Mouse (Mus musculus) liver, embryonic 15.5 days (tissue): ENCODE results near the gene Sox8. TPM values are rescaled to one million over a fixed set of nuclear protein-coding genes. Genes with fewer than 3 reads are reported as not detected.

Source experiments
- ATAC-seq: fragments of 200-750 bp; cut with Nextera tagmentation; 2 replicates; pipeline ENCODE4 v1.8.0; 2017; ENCODE audit warnings: moderate number of reproducible peaks, mild to moderate bottlenecking, moderate library complexity; ENCODE audit not compliant: insufficient read depth
- H3K27ac ChIP-seq: fragments of 300-500 bp; sonication (generic); replicated peaks from 2 replicates; pipeline ENCODE4 v1.5.1; 2015; ENCODE audit warnings: mild to moderate bottlenecking, inconsistent platforms
- H3K27me3 ChIP-seq: fragments of 300-500 bp; sonication (generic); 2 replicates; pipeline ENCODE4 v1.6.1; 2015; ENCODE audit warnings: mild to moderate bottlenecking, inconsistent platforms
- H3K36me3 ChIP-seq: fragments of 300-500 bp; sonication (generic); replicated peaks from 2 replicates; pipeline ENCODE4 v1.6.1; 2015; ENCODE audit warnings: moderate library complexity, mild to moderate bottlenecking, inconsistent platforms
- H3K4me1 ChIP-seq: fragments of 300-500 bp; sonication (generic); replicated peaks from 2 replicates; pipeline ENCODE4 v1.6.1; 2015; ENCODE audit warnings: inconsistent platforms
- H3K4me2 ChIP-seq: fragments of 300-500 bp; sonication (generic); 2 replicates; pipeline ENCODE4 v1.6.1; 2015; ENCODE audit warnings: moderate library complexity, mild to moderate bottlenecking, inconsistent platforms
- H3K4me3 ChIP-seq: fragments of 300-500 bp; sonication (generic); replicated peaks from 2 replicates; pipeline ENCODE4 v1.5.1; 2015; ENCODE audit warnings: mild to moderate bottlenecking, inconsistent platforms
- H3K9ac ChIP-seq: fragments of 300-500 bp; sonication (generic); 2 replicates; pipeline ENCODE4 v1.6.1; 2015; ENCODE audit warnings: moderate library complexity, mild to moderate bottlenecking, inconsistent platforms
- H3K9me3 ChIP-seq: fragments of 300-500 bp; sonication (generic); replicated peaks from 2 replicates; pipeline ENCODE4 v1.6.1; 2016; ENCODE audit warnings: inconsistent platforms
- WGBS: fragments of 180-500 bp; shearing (Covaris S2); methylation state at CpG from one replicate; pipeline ENCODE4 v1.1.7; 2015; ENCODE audit warnings: mixed read lengths; ENCODE audit not compliant: insufficient replicate concordance; 5-methylcytosine and 5-hydroxymethylcytosine counted together
- polyA plus RNA-seq: library from polyadenylated mRNA; unstranded; fragments of >200 nt; fragmentation: Nextera tagmentation; extraction: Ambion mirVana; gene quantifications from 2 replicates; pipeline ENCODE4 v1.2.1, GENCODE M21; 2015

Gene Sox8
- polyA plus RNA-seq, 1 experiment from 2014 or later: 0.21 TPM

DNA sequence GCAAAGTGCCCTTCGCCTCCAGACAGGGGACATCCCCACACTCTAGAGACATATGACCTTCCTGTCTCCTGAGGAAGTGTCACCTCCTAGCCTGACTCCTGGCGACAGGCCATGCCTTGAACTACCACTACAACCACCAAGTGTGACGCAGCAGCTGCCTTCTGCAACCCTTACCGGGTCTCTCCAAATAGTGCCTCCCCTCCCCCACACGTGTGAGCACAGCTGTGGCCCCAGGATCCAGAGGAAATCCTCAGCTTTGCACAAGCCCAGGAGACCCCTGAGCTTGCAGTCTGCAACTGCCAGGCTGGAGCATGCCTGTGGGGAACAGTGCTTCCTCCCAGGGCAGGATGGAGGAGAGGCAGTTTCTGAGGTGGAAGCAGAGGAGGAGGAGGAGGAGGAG lies 54.2 kb downstream of the Sox8 start:
- 13% methylated on average over 5 of the region's 5 CpGs for WGBS
- no peaks in the 10 kb centered on the region for H3K27me3 ChIP-seq

More for the DNA sequence above, 54.2 kb downstream of the Sox8 start:
- Histone ChIP-seq H3K4me1 (no peaks in the 10 kb centered on the region), H3K4me2 (no peak overlapping the region), H3K36me3 (no peaks in the 10 kb centered on the region), H3K4me3 (no peak overlapping the region), H3K9ac (no peak overlapping the region), H3K27ac (no peak overlapping the region), H3K9me3 (no peaks in the 10 kb centered on the region)
- no peak for ATAC-seq

Other genes with a start within 250 kb of the Sox8 start
- not detected in 2 replicates for gene Tpsab1, start 225.1 kb downstream of the Sox8 start, polyA plus RNA-seq
- gene Tpsb2, start 204.4 kb downstream of the Sox8 start, polyA plus RNA-seq: 0.47 and 0.55 TPM in 2 replicates
- 0.46 and 0.76 TPM in 2 replicates for gene Tpsg1, start 201.4 kb downstream of the Sox8 start, polyA plus RNA-seq
- gene Cacna1h, start 136.9 kb downstream of the Sox8 start, polyA plus RNA-seq: 0.24 and 0.36 TPM in 2 replicates
- 0.22 TPM in 1 of 2 replicates, not detected in the other for gene Tekt4, start 116.1 kb downstream of the Sox8 start, polyA plus RNA-seq
- not detected in 2 replicates for gene Sstr5, start 73.4 kb downstream of the Sox8 start, polyA plus RNA-seq
- gene Lmf1, start 8.4 kb upstream of the Sox8 start, polyA plus RNA-seq: 10.1 and 13.0 TPM in 2 replicates
- gene Gng13, start 146.5 kb upstream of the Sox8 start, polyA plus RNA-seq: not detected in 2 replicates
- gene Chtf18, start 156.7 kb upstream of the Sox8 start, polyA plus RNA-seq: 21.1 and 24.2 TPM in 2 replicates
- gene Rpusd1, start 157.0 kb upstream of the Sox8 start, polyA plus RNA-seq: 6.4 and 6.6 TPM in 2 replicates
- gene Mslnl, start 165.4 kb upstream of the Sox8 start, polyA plus RNA-seq: not detected in 2 replicates
- 2.5 and 2.7 TPM in 2 replicates for gene Msln, start 183.7 kb upstream of the Sox8 start, polyA plus RNA-seq
- gene Narfl, start 203.1 kb upstream of the Sox8 start, polyA plus RNA-seq: 13.2 and 14.8 TPM in 2 replicates
- 5.6 and 7.4 TPM in 2 replicates for gene Haghl, start 215.0 kb upstream of the Sox8 start, polyA plus RNA-seq
- gene Ccdc78, start 215.9 kb upstream of the Sox8 start, polyA plus RNA-seq: 0.03 and 0.07 TPM in 2 replicates
- gene Fam173a, start 222.2 kb upstream of the Sox8 start, polyA plus RNA-seq: 54.9 and 59.6 TPM in 2 replicates
- not detected in 2 replicates for gene AC134908.4, start 225.0 kb upstream of the Sox8 start, polyA plus RNA-seq
- gene Metrn, start 226.4 kb upstream of the Sox8 start, polyA plus RNA-seq: 15.5 and 18.2 TPM in 2 replicates
- 0.07 and 0.12 TPM in 2 replicates for gene Fbxl16, start 238.4 kb upstream of the Sox8 start, polyA plus RNA-seq